Mouse (Mus musculus) liver, embryonic 14.5 days (tissue): ENCODE results near the gene Sypl2. TPM values are rescaled to one million over a fixed set of nuclear protein-coding genes. Genes with fewer than 3 reads are reported as not detected.

Experiments used
- ATAC-seq: fragments of 200-750 bp; cut with Nextera tagmentation; 2 replicates; pipeline ENCODE4 v1.8.0; 2017; ENCODE audit warnings: moderate number of reproducible peaks, mild to moderate bottlenecking, moderate library complexity; ENCODE audit not compliant: insufficient read depth
- DNase-seq, 3 experiments: peaks; one replicate each; pipeline ENCODE4 v3.0.0-alpha.2; 2012 to 2013; ENCODE audit warnings: low read depth in 3 of 3, low spot score in 3 of 3
- H3K27ac ChIP-seq: fragments of 300-500 bp; sonication (generic); 2 replicates; pipeline ENCODE4 v1.5.1; 2014; ENCODE audit warnings: moderate library complexity, mild to moderate bottlenecking, control low read depth, inconsistent platforms
- H3K27me3 ChIP-seq: fragments of 300-500 bp; sonication (generic); 2 replicates; pipeline ENCODE4 v1.6.1; 2014; ENCODE audit warnings: mild to moderate bottlenecking, low read length, moderate library complexity; ENCODE audit not compliant: control insufficient read depth, insufficient read depth
- H3K36me3 ChIP-seq: fragments of 300-500 bp; sonication (generic); replicated peaks from 2 replicates; pipeline ENCODE4 v1.6.1; 2014; ENCODE audit warnings: low read depth; ENCODE audit not compliant: control insufficient read depth, insufficient read depth
- H3K4me1 ChIP-seq, 2 experiments: fragments of 200-500 bp in 1 of 2; fragments of 300-500 bp in 1 of 2; sonication (generic) in 1 of 2; replicated peaks; 2 replicates each; pipeline ENCODE4 v1.6.1; 2012 to 2014; ENCODE audit warnings: antibody characterized with exemption in 1 of 2, inconsistent platforms in 1 of 2, low read length in 1 of 2; ENCODE audit not compliant: control insufficient read depth in 2 of 2, insufficient read depth in 2 of 2
- H3K4me2 ChIP-seq: fragments of 300-500 bp; sonication (generic); 2 replicates; pipeline ENCODE4 v1.6.1; 2014; ENCODE audit warnings: low read depth, mild to moderate bottlenecking, control low read depth, moderate library complexity
- H3K4me3 ChIP-seq, 2 experiments: fragments of 200-500 bp in 1 of 2; fragments of 300-500 bp in 1 of 2; sonication (generic) in 1 of 2; 2 replicates each; pipeline ENCODE4 v1.5.1; 2012 to 2014; ENCODE audit warnings: low read depth in 2 of 2, low read length in 2 of 2, mild to moderate bottlenecking in 2 of 2, control low read depth in 1 of 2, inconsistent platforms in 1 of 2, moderate library complexity in 1 of 2; ENCODE audit not compliant: insufficient read depth in 1 of 2
- H3K9ac ChIP-seq: fragments of 300-500 bp; sonication (generic); replicated peaks from 2 replicates; pipeline ENCODE4 v1.6.1; 2014; ENCODE audit warnings: mild to moderate bottlenecking, control low read depth, moderate library complexity
- H3K9me3 ChIP-seq: fragments of 300-500 bp; sonication (generic); 2 replicates; pipeline ENCODE4 v1.6.1; 2016; ENCODE audit warnings: low read length, mixed read lengths; ENCODE audit not compliant: control insufficient read depth
- CTCF ChIP-seq: IDR thresholded peaks from 2 replicates; pipeline ENCODE4 v1.5.1; 2016; ENCODE audit warnings: antibody characterized with exemption, low read depth, control low read depth
- EP300 ChIP-seq: IDR thresholded peaks from 2 replicates; pipeline ENCODE4 v1.6.1; 2016; ENCODE audit warnings: antibody characterized with exemption, low read depth
- WGBS: fragments of 180-500 bp; shearing (Covaris S2); extraction: QIAGEN DNeasy Blood & Tissue Kit; methylation state at CpG from one replicate; pipeline ENCODE4 v1.1.7; 2014; ENCODE audit not compliant: insufficient replicate concordance; 5-methylcytosine and 5-hydroxymethylcytosine counted together
- polyA plus RNA-seq, 2 experiments: library from polyadenylated mRNA; depleted of rRNA in 1 of 2; stranded (reverse) in 1 of 2; unstranded in 1 of 2; fragments of >200 nt; fragmentation: Nextera tagmentation in 1 of 2; extraction: Ambion mirVana in 1 of 2; gene quantifications; 2 replicates each; pipeline versions ENCODE4 v1.2.1 to v1.2.3; 2012 to 2014

Sypl2 gene
- polyA plus RNA-seq, 2 experiments = 0.02 TPM; not detected in 1

DNA sequence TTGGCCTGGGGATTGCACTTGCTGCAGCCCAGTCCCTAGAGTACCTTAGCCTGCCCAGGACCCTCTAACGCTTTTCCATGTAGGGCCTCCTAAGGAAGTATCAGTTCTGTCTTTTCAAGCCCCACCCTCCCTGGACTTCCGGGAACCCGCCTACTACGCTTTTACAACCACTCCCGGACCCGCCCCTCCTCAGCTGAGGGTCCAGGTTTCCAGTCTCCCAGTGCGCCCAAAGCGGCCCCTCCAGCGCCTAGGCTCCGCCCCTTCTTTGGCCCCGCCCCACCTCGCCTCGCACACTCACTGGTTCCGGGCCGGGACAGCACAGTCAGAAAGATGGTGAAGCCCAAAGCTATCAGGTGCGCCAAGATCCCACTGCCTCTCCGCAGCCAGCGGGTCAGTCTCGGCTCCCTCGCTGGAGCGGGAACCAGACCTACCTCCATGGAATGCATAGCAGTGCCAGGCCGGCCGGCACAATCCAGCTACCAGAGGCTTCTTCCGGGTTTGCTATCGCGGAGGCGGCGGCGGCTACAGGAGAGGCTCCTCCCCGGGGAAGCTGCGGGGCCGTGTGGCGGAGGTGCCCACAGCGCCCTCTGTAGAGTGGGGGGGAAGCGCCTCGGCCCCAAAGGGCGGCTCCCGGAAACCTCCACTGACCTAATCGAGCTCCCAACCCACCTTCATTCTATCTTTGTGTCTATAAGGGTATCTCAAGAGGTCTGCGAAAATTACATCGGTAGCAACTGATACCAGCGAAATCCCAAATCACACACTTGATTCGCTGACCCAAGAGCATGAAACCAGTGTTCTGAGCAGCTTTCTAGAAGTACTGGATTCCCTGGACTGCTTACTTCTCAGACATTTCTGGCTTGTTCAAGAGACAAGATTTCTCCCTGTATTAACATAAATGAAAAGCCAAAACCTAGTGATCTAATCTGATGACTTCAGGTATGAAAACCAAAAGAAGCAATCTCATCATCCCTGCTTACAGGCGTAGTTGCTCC, 25.8 kb downstream of the Sypl2 start, which contains the start of gene Cyb561d1:
Gene Cyb561d1, minus strand, starts transcription at position 884 of the 995 bp plus-strand sequence.
- H3K4me3 ChIP-seq = peak within 1 kb of the TSS; percentile 72 to 85
- TF ChIP-seq CTCF (peak; percentile 88), EP300 (no peak)
- DNase-seq (peak; percentile 85 to 90 (median 85)), ATAC-seq (peak; percentile 95)
- no peaks in the 10 kb centered on the region for H3K9me3 ChIP-seq
- peak within 1 kb of the TSS; percentile 77 for H3K9ac ChIP-seq
- H3K27ac ChIP-seq = peak within 1 kb of the TSS; percentile 85
- H3K4me2 ChIP-seq = peak within 1 kb of the TSS; percentile 76
- H3K4me1 ChIP-seq = peaks cover 11 to 15% of the 10 kb centered on the region in 2 experiments
- H3K27me3 ChIP-seq = no peaks in the 10 kb centered on the region
- WGBS = 2% methylated on average over 44 of the region's 44 CpGs
- no peaks in the 10 kb centered on the region for H3K36me3 ChIP-seq

DNA sequence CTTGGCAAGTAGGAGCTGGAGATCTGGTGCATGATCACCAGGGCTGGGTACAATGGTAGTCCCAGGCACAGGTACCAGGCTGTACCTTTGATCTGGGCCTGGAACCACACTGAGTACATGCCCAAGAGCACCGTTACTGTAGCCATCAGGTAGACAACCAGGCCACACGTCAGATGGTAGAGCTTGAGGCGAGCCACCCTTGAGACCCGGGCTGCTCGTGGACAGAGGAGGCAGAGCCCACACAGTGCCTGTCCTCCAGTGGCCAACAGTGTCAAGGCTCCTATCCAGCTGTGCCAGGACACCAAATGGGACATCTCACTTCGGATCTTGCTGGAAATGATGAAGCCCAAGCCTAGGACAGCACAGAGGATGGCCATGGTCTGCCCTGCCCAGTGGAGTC, 27.2 kb downstream of the Sypl2 start:
- no peak for TF ChIP-seq CTCF
- no peak for TF ChIP-seq EP300
- Histone ChIP-seq H3K27ac (no peak overlapping the region; the same call in 1 of the 2 replicates), H3K9me3 (no peaks in the 10 kb centered on the region), H3K9ac (no peak overlapping the region), H3K4me3 (no peak overlapping the region; a peak in 1 of 4 replicates), H3K27me3 (no peaks in the 10 kb centered on the region), H3K4me1 (peaks cover 11 to 16% of the 10 kb centered on the region in 2 experiments), H3K4me2 (peak overlapping the region; percentile 76), H3K36me3 (no peaks in the 10 kb centered on the region)
- DNase-seq (no peak), ATAC-seq (no peak)
- 82% methylated on average over 6 of the region's 6 CpGs for WGBS

DNA sequence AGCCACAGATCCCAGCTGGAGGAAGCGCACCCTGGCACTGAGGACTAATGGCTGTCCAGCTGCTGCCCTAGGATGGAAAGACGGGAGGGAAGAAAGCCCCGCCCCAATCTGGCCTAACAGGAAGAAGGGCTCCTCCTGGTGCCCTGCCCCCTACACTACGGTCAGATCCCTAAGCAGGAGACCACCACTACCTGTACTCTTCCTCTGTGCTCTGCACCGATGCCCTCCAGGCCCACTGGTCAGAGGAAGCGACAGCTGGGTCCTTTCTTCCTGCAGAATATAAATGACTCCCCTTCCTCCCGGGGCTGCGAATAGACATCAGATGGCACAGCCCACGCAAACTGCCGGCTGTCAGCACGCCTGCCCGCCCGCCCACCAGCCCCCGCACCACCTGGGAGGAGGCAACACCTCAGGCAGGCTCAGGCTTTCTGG, 29.4 kb downstream of the Sypl2 start:
- no peaks in the 10 kb centered on the region for H3K36me3 ChIP-seq
- H3K4me1 ChIP-seq = peaks cover 11 to 16% of the 10 kb centered on the region in 2 experiments
- ATAC-seq (no peak), DNase-seq (no peak)
- no peaks in the 10 kb centered on the region for H3K27me3 ChIP-seq
- H3K9me3 ChIP-seq = no peaks in the 10 kb centered on the region
- TF ChIP-seq EP300 = no peak
- no peak for TF ChIP-seq CTCF
- no peak overlapping the region for H3K4me3 ChIP-seq
- 54% methylated on average over 14 of the region's 14 CpGs for WGBS
- no peak overlapping the region for H3K27ac ChIP-seq
- H3K4me2 ChIP-seq = no peak overlapping the region
- H3K9ac ChIP-seq = no peak overlapping the region

DNA sequence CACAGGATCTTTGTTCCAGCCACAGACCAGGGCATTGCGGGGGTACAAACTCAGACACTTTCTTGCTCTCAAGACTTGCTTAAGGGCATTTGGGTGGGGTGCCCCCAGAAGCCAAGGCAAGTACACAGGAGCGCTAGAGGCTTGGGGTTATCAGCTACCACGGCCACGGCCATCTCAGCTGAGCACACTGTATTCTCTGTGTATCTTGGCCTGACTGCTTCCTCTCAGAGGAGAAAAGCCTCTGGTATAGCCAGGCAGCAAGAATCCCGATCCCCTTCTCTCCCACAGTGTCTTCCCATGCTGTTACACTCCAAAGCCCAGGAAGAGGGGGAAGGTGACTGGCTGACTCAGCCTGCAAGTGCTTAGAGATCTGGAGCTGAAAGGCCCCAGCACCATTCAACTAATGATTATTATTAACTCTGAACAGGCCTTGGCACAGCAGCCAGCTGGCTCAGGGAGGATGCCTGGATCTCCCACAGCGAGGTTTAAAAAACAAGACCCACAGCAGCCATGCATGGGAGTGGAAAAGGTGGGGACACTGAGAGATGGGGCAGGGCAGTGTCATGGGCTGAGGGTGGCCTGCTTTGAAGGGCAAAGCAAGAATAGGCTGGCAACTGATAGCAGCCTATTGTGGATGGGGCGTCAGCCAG, 30.4 kb downstream of the Sypl2 start:
- no peak overlapping the region for H3K4me2 ChIP-seq
- WGBS = 41% methylated on average over 7 of the region's 7 CpGs
- no peak overlapping the region for H3K9ac ChIP-seq
- peaks cover 8 to 16% of the 10 kb centered on the region in 2 experiments for H3K4me1 ChIP-seq
- H3K36me3 ChIP-seq = no peaks in the 10 kb centered on the region
- no peaks in the 10 kb centered on the region for H3K27me3 ChIP-seq
- DNase-seq (no peak), ATAC-seq (no peak)
- H3K9me3 ChIP-seq = no peaks in the 10 kb centered on the region
- H3K27ac ChIP-seq = no peak overlapping the region
- no peak overlapping the region for H3K4me3 ChIP-seq
- TF ChIP-seq EP300 = no peak
- TF ChIP-seq CTCF = no peak

DNA sequence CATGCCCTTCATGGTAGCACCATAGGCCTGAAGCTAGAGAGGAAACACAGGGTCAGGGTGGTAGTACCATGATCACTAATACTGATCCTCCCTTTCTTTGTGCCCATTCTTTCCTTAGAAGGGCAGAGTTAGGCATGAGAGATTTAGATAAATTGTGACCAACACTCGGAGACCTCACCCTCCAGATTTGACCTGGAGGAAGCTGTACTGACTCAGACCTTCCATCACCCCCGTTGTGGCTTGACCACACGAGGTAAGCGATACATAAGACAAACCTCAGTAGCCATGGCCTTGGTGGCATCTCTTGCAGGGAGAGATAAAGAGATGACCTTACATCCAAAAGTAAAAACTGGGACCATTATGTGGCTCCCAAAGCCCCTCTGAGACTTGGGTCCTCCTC, 31.2 kb downstream of the Sypl2 start:
- TF ChIP-seq CTCF = no peak
- TF ChIP-seq EP300 = no peak
- Histone ChIP-seq H3K4me1 (peaks cover 6 to 15% of the 10 kb centered on the region in 2 experiments), H3K9ac (no peak overlapping the region), H3K4me2 (no peak overlapping the region), H3K4me3 (no peak overlapping the region), H3K36me3 (no peaks in the 10 kb centered on the region), H3K9me3 (no peaks in the 10 kb centered on the region), H3K27ac (no peak overlapping the region), H3K27me3 (no peaks in the 10 kb centered on the region)
- no peak for DNase-seq
- 59% methylated on average over 4 of the region's 4 CpGs for whole genome bisulfite sequencing
- ATAC-seq = no peak
